11 mouse cellular contexts compared by ENCODE assay signal in genomic region chr15:82905431-82906395, GRCm38 (mm10).
A peak's percentile ranks its signal among the peaks of the same experiment; 100 is the strongest.
DNase-seq lines count a peak whose midpoint lies in the region; ATAC-seq and TF ChIP-seq lines count a peak whose summit lies in the region.
"Had no signal": no experiment of that assay in that cellular context is flagged by ENCODE, and none has a peak within 500 bp of the region (broad histone marks: within the 10 kb centered on the region; RNA-seq: fewer than 3 reads in every experiment).

No protein-coding gene starts in this region.

- TF ChIP-seq POLR2A in cerebellum, adult 2 months (IDR thresholded peaks at IDR 0.05; ENCODE audit: borderline replicate concordance, insufficient read depth, low read length) = no peak

- peak; percentile 44 for TF ChIP-seq CTCF in liver, postnatal 0 days (IDR thresholded peaks at IDR 0.05; ENCODE audit: low read depth)
- no peak for TF ChIP-seq CTCF in cerebellum, adult 2 months (IDR thresholded peaks at IDR 0.05; ENCODE audit: borderline replicate concordance, insufficient read depth, low read depth, low read length)

- no peaks in the 10 kb centered on the region for H3K36me3 ChIP-seq in heart, embryonic 10.5 days
- no peaks in the 10 kb centered on the region for H3K36me3 ChIP-seq in liver, postnatal 0 days (replicated peaks; ENCODE audit: insufficient read depth, low read length)
- no peaks in the 10 kb centered on the region for H3K36me3 ChIP-seq in liver, embryonic 12.5 days
- H3K36me3 ChIP-seq: hindbrain, embryonic 15.5 days; liver, embryonic 15.5 days had no signal

- peaks cover 37% of the 10 kb centered on the region for H3K4me1 ChIP-seq in heart, embryonic 10.5 days
- H3K4me1 ChIP-seq in liver, postnatal 0 days (ENCODE audit: insufficient read depth) = no peaks in the 10 kb centered on the region
- H3K4me1 ChIP-seq in liver, embryonic 12.5 days = no peaks in the 10 kb centered on the region
- peaks cover 4% of the 10 kb centered on the region; the same call in 1 of the 2 replicates for H3K4me1 ChIP-seq in cerebellum, adult 2 months (ENCODE audit: control insufficient read depth, insufficient read depth, low read length)
- H3K4me1 ChIP-seq: liver, embryonic 15.5 days had no signal

- TF ChIP-seq EP300 in liver, postnatal 0 days (IDR thresholded peaks at IDR 0.05; ENCODE audit: low read depth) = no peak

- H3K27ac ChIP-seq in heart, embryonic 10.5 days = no peak overlapping the region
- no peak overlapping the region for H3K27ac ChIP-seq in liver, postnatal 0 days (ENCODE audit: low read depth)
- H3K27ac ChIP-seq in liver, embryonic 12.5 days = no peak overlapping the region
- no peak overlapping the region for H3K27ac ChIP-seq in cerebellum, adult 2 months (ENCODE audit: insufficient read depth, low read length)
- H3K27ac ChIP-seq: hindbrain, embryonic 15.5 days; liver, embryonic 15.5 days had no signal

- H3K27me3 ChIP-seq in heart, embryonic 10.5 days (ENCODE audit: insufficient read depth, poor library complexity, severe bottlenecking) = peaks cover 55% of the 10 kb centered on the region
- 0 out of 2 replicates have a peak, but pooled peaks cover under 1% of the 10 kb centered on the region for H3K27me3 ChIP-seq in liver, postnatal 0 days (ENCODE audit: insufficient read depth, low read length)
- peaks cover 43% of the 10 kb centered on the region for H3K27me3 ChIP-seq in liver, embryonic 12.5 days (replicated peaks)
- H3K27me3 ChIP-seq in cerebellum, adult 2 months (ENCODE audit: control insufficient read depth, insufficient read depth, low read length) = no peaks in the 10 kb centered on the region
- H3K27me3 ChIP-seq: hindbrain, embryonic 15.5 days had no signal

- WGBS in heart, embryonic 10.5 days = 78% methylated on average over 8 of the region's 8 CpGs
- WGBS in liver, postnatal 0 days (ENCODE audit: insufficient replicate concordance) = 63% methylated on average over 8 of the region's 8 CpGs
- 63% methylated on average over 8 of the region's 8 CpGs for WGBS in liver, embryonic 12.5 days (ENCODE audit: insufficient replicate concordance)
- 91% methylated on average over 8 of the region's 8 CpGs for WGBS in cerebellum, adult 2 months

- ATAC-seq in liver, postnatal 0 days = peak; percentile 44; the same call in 1 of the 2 replicates
- no peak for ATAC-seq in liver, embryonic 12.5 days
- peak; percentile 85 for ATAC-seq in granulocyte monocyte progenitor cell, adult 5-6 weeks (replicated peaks; ENCODE audit: poor library complexity, severe bottlenecking)

- no peaks in the 10 kb centered on the region for H3K9me3 ChIP-seq in heart, embryonic 10.5 days
- H3K9me3 ChIP-seq in liver, postnatal 0 days (ENCODE audit: low read length) = no peaks in the 10 kb centered on the region
- H3K9me3 ChIP-seq in liver, embryonic 12.5 days (replicated peaks) = no peaks in the 10 kb centered on the region
- H3K9me3 ChIP-seq: hindbrain, embryonic 15.5 days; liver, embryonic 15.5 days had no signal

- no peak overlapping the region for H3K9ac ChIP-seq in liver, postnatal 0 days (replicated peaks)
- no peak overlapping the region for H3K9ac ChIP-seq in liver, embryonic 12.5 days
- H3K9ac ChIP-seq: hindbrain, embryonic 15.5 days; liver, embryonic 15.5 days had no signal

- peak; percentile 68 for DNase-seq in heart, embryonic 10.5 days (ENCODE audit: low spot score)
- DNase-seq in heart, adult 9 months (ENCODE audit: low spot score in 2 of 2) = no peak
- peak; percentile 39 for DNase-seq in liver, postnatal 0 days
- DNase-seq in 416B (ENCODE audit: low read depth) = peak; percentile 65
- DNase-seq in spleen, postnatal 4 days (ENCODE audit: low spot score in 2 of 2) = no peak
- no peak for DNase-seq in cerebellum, adult 2 months
- DNase-seq: right cerebral cortex, postnatal 14 days had no signal

- H3K4me3 ChIP-seq in heart, embryonic 10.5 days = no peak overlapping the region
- H3K4me3 ChIP-seq in liver, postnatal 0 days (ENCODE audit: low read depth, low read length) = no peak overlapping the region
- no peak overlapping the region for H3K4me3 ChIP-seq in liver, embryonic 12.5 days
- H3K4me3 ChIP-seq in cerebellum, adult 2 months (replicated peaks; ENCODE audit: insufficient read depth, low read depth, low read length) = no peak overlapping the region
- H3K4me3 ChIP-seq: hindbrain, embryonic 15.5 days; liver, embryonic 15.5 days had no signal

- H3K4me2 ChIP-seq in liver, postnatal 0 days (ENCODE audit: low read depth, low read length) = no peak overlapping the region
- H3K4me2 ChIP-seq in liver, embryonic 12.5 days = no peak overlapping the region
- H3K4me2 ChIP-seq: hindbrain, embryonic 15.5 days; liver, embryonic 15.5 days had no signal

Comparison
In these comparisons a context has a peak if more than half of its experiments do, and no peak if none do; other contexts are left out.
1. DNase-seq: peak in heart, embryonic 10.5 days (single experiment), liver, postnatal 0 days (single experiment) and 416B (single experiment); none in heart, adult 9 months (0 of 2), spleen, postnatal 4 days (0 of 2) and cerebellum, adult 2 months (0 of 2).